Mouse (Mus musculus) embryonic facial prominence, embryonic 13.5 days (tissue): ENCODE results near the gene Rad1. TPM values are rescaled to one million over a fixed set of nuclear protein-coding genes. Genes with fewer than 3 reads are reported as not detected.
"Not testable (repeated sequence)": the region's sequence is repeated elsewhere in the genome, so short reads cannot be mapped to it uniquely, and the experiment has no call there.

Experiments used
- ATAC-seq: fragments of 200-750 bp; cut with Nextera tagmentation; 2 replicates; pipeline ENCODE4 v1.8.0; 2017; ENCODE audit warnings: low read depth; ENCODE audit not compliant: insufficient number of reproducible peaks, insufficient read depth, low FRiP score, low TSS enrichment
- H3K27ac ChIP-seq: fragments of 300-500 bp; sonication (generic); 2 replicates; pipeline ENCODE4 v1.5.1; 2015; ENCODE audit warnings: moderate library complexity, mild to moderate bottlenecking, inconsistent platforms
- H3K27me3 ChIP-seq: fragments of 300-500 bp; sonication (generic); 2 replicates; pipeline ENCODE4 v1.6.1; 2015; ENCODE audit warnings: mild to moderate bottlenecking, inconsistent platforms
- H3K36me3 ChIP-seq: fragments of 300-500 bp; sonication (generic); 2 replicates; pipeline ENCODE4 v1.6.1; 2015; ENCODE audit warnings: mild to moderate bottlenecking, inconsistent platforms
- H3K4me1 ChIP-seq: fragments of 300-500 bp; sonication (generic); 2 replicates; pipeline ENCODE4 v1.6.1; 2015; ENCODE audit warnings: inconsistent platforms
- H3K4me2 ChIP-seq: fragments of 300-500 bp; sonication (generic); 2 replicates; pipeline ENCODE4 v1.6.1; 2015; ENCODE audit warnings: moderate library complexity, mild to moderate bottlenecking, inconsistent platforms
- H3K4me3 ChIP-seq: fragments of 300-500 bp; sonication (generic); 2 replicates; pipeline ENCODE4 v1.5.1; 2015; ENCODE audit warnings: mild to moderate bottlenecking, inconsistent platforms
- H3K9ac ChIP-seq: fragments of 300-500 bp; sonication (generic); 2 replicates; pipeline ENCODE4 v1.6.1; 2015; ENCODE audit warnings: mild to moderate bottlenecking, inconsistent platforms
- H3K9me3 ChIP-seq: fragments of 300-500 bp; sonication (generic); 2 replicates; pipeline ENCODE4 v1.6.1; 2016; ENCODE audit warnings: inconsistent platforms
- WGBS: fragments of 180-500 bp; shearing (Covaris S2); methylation state at CpG from one replicate; pipeline ENCODE4 v1.1.7; 2015; ENCODE audit warnings: mixed read lengths; 5-methylcytosine and 5-hydroxymethylcytosine counted together
- polyA plus RNA-seq: library from polyadenylated mRNA; unstranded; fragments of >200 nt; fragmentation: Nextera tagmentation; extraction: Ambion mirVana; gene quantifications from 2 replicates; pipeline ENCODE4 v1.2.1, GENCODE M21; 2015

Rad1 gene
- polyA plus RNA-seq, 1 experiment from 2014 or later: 40.3 TPM

DNA sequence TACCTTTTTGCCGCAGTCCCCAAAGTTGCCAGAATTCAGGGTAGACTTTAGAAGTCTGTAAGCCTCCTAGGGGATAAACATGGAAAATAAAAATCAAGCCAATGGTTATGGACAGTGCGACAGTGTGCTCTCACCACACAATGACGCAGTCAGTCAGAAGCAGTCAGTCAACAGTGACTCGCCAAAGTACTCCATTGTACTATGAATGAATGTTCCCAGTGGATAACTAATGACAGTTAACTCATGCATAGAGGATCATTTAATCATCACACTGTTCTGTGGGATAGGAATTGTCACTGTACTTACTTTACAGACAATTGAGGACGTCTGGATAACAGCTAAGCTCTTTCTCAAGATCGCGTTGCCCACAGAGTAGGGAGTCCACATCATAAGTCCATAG is 29.3 kb downstream of the Rad1 start:
- ATAC-seq: no peak
- no peak overlapping the region for H3K4me2 ChIP-seq
- H3K9me3 ChIP-seq: no peaks in the 10 kb centered on the region
- no peaks in the 10 kb centered on the region for H3K4me1 ChIP-seq
- H3K27me3 ChIP-seq: no peaks in the 10 kb centered on the region
- H3K9ac ChIP-seq: no peak overlapping the region
- WGBS: 84% methylated on average over 7 of the region's 7 CpGs
- no peaks in the 10 kb centered on the region for H3K36me3 ChIP-seq
- no peak overlapping the region for H3K27ac ChIP-seq
- no peak overlapping the region for H3K4me3 ChIP-seq

GRCm38 (mm10) chr15:10525896-10526295 is 40.1 kb downstream of the Rad1 start:
- no peak for ATAC-seq
- Histone ChIP-seq H3K36me3 (no peaks in the 10 kb centered on the region), H3K4me2 (no peak overlapping the region), H3K27me3 (no peaks in the 10 kb centered on the region), H3K9ac (no peak overlapping the region), H3K4me1 (no peaks in the 10 kb centered on the region), H3K9me3 (no peaks in the 10 kb centered on the region), H3K27ac (no peak overlapping the region), H3K4me3 (no peak overlapping the region)
- WGBS: 76% methylated on average over 1 of the region's 1 CpGs

- no peak for ATAC-seq
- Histone ChIP-seq H3K36me3 (no peaks in the 10 kb centered on the region), H3K27me3 (no peaks in the 10 kb centered on the region), H3K4me1 (no peaks in the 10 kb centered on the region; the same call in 1 of the 2 replicates), H3K4me2 (no peak overlapping the region), H3K27ac (no peak overlapping the region), H3K4me3 (no peak overlapping the region), H3K9me3 (no peaks in the 10 kb centered on the region), H3K9ac (no peak overlapping the region)
- 93% methylated on average over 4 of the region's 4 CpGs for WGBS
Observed at GRCm38 (mm10) chr15:10531352-10531751, 45.5 kb downstream of the Rad1 start.

- not testable (repeated sequence) for H3K36me3 ChIP-seq, H3K4me1 ChIP-seq
- 80% methylated on average over 10 of the region's 10 CpGs for WGBS
Observed at GRCm38 (mm10) chr15:10533361-10533760, 47.5 kb downstream of the Rad1 start.

DNA sequence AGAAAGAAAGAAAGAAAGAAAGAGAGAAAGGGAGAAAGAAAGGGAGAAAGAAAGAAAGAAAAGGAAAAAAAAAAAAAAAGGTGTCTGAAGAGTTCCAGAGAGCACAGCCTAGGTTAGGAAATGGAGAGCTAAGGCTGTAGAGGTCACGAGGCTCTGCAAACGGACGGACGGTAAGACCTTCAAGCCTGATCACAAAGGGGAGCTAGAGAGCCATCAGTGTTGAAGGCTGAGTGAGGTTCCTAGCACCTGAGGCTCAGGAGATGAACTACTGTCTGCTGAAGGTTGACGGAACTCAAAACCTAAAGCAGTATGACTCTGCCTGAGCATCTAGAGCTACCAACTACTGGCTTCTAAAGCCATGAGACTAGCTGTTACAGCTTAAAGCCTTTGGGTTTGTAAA is 48.8 kb downstream of the Rad1 start:
- H3K27ac ChIP-seq: no peak overlapping the region
- WGBS: 81% methylated on average over 5 of the region's 5 CpGs
- no peak for ATAC-seq
- no peaks in the 10 kb centered on the region for H3K36me3 ChIP-seq
- H3K4me3 ChIP-seq: no peak overlapping the region
- H3K27me3 ChIP-seq: no peaks in the 10 kb centered on the region
- no peak overlapping the region for H3K9ac ChIP-seq
- H3K4me2 ChIP-seq: no peak overlapping the region
- H3K4me1 ChIP-seq: peaks cover under 1% of the 10 kb centered on the region; the same call in 1 of the 2 replicates
- no peaks in the 10 kb centered on the region for H3K9me3 ChIP-seq

More at GRCm38 (mm10) chr15:10533361-10533760, 47.5 kb downstream of the Rad1 start:
- not testable (repeated sequence) for H3K27me3 ChIP-seq, H3K4me3 ChIP-seq, H3K27ac ChIP-seq, ATAC-seq, H3K9me3 ChIP-seq, H3K9ac ChIP-seq, H3K4me2 ChIP-seq

GRCm38 (mm10) chr15:10535969-10536368 is 50.2 kb downstream of the Rad1 start:
- H3K27ac ChIP-seq: 0 out of 2 replicates have a peak overlapping the region, but pooled peaks have one; percentile 5
- no peak overlapping the region for H3K9ac ChIP-seq
- WGBS: 43% methylated on average over 7 of the region's 7 CpGs
- no peak overlapping the region for H3K4me2 ChIP-seq
- no peak for ATAC-seq
- H3K4me1 ChIP-seq: peaks cover 14% of the 10 kb centered on the region
- no peaks in the 10 kb centered on the region for H3K36me3 ChIP-seq
- H3K9me3 ChIP-seq: no peaks in the 10 kb centered on the region
- H3K4me3 ChIP-seq: no peak overlapping the region
- no peaks in the 10 kb centered on the region for H3K27me3 ChIP-seq

- H3K27me3 ChIP-seq: no peaks in the 10 kb centered on the region
- no peaks in the 10 kb centered on the region for H3K9me3 ChIP-seq
- H3K27ac ChIP-seq: peak overlapping the region; percentile 76
- no peaks in the 10 kb centered on the region for H3K36me3 ChIP-seq
- ATAC-seq: no peak
- H3K4me3 ChIP-seq: no peak overlapping the region
- no peak overlapping the region for H3K4me2 ChIP-seq
- peaks cover 18% of the 10 kb centered on the region for H3K4me1 ChIP-seq
- H3K9ac ChIP-seq: no peak overlapping the region
- WGBS: 49% methylated on average over 16 of the region's 16 CpGs
Observed at GRCm38 (mm10) chr15:10540271-10541088, 54.7 kb downstream of the Rad1 start.

Other genes with a start within 250 kb of the Rad1 start
- not detected in 2 replicates for gene Gm21973, start 160.6 kb upstream of the Rad1 start, polyA plus RNA-seq
- gene Agxt2, start 127.5 kb upstream of the Rad1 start, polyA plus RNA-seq: not detected in 2 replicates
- gene Dnajc21, start 15.5 kb upstream of the Rad1 start, polyA plus RNA-seq: 11.8 and 12.8 TPM in 2 replicates
- gene Brix1, start 71 bp upstream of the Rad1 start, polyA plus RNA-seq: 104 and 123 TPM in 2 replicates
- not detected in 2 replicates for gene Ttc23l, start 72.7 kb downstream of the Rad1 start, polyA plus RNA-seq
- 78.9 and 87.3 TPM in 2 replicates for gene Rai14, start 228.6 kb downstream of the Rad1 start, polyA plus RNA-seq